Mouse (Mus musculus): ENCODE data around the gene Zc3hc1.
"Not testable (repeated sequence)": the region's sequence is repeated elsewhere in the genome, so short reads cannot be mapped to it uniquely, and the experiment has no call there.

The Zc3hc1 gene

DNA sequence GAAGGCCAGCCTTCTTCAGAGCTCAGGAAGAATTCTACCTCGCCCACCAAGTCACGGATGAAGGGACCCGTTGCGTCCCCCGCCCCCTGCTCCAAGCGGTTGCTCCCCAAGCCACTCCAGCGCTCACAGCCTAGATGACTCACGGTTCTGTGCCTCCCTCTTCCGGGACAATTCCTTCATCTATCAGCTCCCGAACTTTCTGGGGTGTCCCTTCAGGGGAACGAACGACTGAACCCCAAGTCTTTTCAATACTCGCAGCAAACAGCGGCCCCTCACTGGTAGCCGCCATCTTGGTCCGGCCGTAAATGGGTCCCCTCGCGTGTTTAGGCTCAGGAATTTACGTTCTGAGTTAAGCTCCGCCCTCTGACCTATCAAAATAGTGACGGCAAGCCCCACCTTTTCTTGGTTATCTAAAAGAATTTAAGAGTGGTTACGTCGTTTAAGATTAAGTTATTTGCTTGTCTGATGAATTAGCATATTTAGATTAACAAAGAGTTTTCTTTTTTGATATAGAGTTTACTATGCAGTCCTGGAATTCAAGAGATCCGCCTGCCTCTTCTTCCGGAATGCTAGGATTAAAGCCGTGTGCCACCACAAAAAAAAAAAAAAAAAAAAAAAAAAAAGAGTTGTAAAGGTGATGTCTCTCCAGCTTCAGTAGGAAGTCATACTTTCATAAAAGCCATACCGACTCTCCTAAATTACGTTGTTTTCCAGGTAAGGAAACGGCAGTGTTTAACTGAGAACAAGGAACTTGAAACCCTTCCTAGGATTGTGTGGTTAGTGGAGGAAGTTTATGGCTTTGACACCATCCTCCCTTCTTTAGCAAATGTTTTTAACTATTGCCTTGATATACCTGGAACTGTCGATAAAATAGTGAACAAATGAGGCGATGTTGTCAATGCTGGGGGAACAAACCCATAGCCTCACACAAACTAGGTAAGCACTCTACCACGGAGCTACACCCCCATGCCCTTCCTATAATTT lies at the start of gene Zc3hc1:
Gene Zc3hc1, minus strand, starts transcription at position 315 of the 984 bp plus-strand sequence.
- peak; percentile 72 for DNase-seq (ENCODE audit: low spot score)

- no peak for DNase-seq (ENCODE audit: low spot score)
Measured at GRCm38 (mm10) chr6:30439576-30439975, 48.7 kb upstream of the Zc3hc1 start.

DNA sequence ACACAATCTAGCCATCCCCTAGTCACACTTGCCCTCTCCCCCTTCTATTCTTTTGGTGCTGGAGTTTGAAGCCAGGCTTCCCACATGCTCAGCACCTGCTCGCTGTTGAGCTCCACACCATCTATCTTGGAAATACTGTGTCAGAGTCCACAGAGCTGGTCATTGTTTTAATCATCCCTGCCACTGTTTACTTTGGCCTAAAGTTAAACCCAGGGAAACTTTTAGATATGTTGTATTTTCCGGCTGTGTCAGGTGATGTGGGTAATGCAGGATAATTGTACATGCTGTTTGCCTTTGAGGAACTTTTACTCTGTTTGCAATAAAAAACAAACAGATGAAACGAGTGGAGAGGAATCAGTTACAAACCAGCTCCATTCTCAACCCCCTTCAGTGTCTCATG lies 46.2 kb upstream of the Zc3hc1 start:
- DNase-seq (ENCODE audit: low spot score), result no peak

DNA sequence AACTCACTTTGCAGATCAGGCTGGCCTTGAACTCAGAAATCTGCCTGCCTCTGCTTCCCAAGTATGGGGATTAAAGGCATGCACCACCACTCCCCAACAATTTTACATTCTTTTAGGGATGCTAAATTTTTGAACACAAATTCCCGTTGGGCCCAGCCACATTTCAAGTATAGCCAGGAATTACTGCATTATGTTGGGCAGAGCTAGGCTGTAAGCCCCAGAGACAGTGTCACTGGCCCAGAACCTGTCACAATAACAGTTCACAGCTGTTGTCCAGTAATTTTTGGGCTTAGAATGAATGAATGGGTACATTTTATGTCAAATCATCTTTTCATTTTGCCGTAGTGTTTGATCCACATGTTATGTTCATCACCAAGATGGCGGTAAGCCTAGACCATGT lies 45.6 kb upstream of the Zc3hc1 start:
- no peak for DNase-seq (ENCODE audit: low spot score)

DNA sequence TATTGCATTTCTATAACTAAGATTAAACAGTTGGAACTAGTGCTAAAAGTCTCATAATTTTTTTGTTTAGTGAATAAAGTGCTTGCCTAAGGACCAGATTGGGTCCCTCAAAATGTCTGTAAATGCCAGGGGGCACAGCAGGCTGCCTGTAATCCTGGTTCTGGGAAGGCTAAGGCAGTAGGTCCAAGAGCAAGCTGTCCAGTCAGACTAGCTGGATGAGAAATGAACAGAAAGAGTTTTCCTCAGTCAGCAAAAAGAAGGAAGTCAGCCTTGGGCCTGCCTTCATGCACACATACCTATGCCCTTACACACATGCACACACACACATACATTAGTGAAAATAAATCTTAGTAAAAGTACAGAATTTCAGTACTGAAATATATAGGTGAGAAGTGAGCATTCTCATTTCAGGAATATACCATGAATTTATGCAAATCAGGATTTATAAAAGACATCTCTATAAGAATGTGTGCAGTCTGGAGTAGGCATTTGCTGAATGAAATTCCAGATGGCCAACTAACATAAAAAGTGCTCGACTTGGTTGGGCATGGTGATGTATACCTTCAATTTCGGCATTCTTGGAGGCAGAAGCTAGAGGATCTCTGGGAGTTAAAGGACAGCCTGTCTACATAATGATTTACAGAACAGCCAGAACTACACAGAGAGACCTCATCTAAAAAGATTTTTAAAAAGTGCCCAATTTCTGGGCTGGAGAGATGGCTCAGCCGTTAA lies 41.8 kb upstream of the Zc3hc1 start:
- DNase-seq (ENCODE audit: low spot score), result no peak

GRCm38 (mm10) chr6:30416801-30417200 lies 26.0 kb upstream of the Zc3hc1 start:
- no peak for DNase-seq (ENCODE audit: low spot score)

DNA sequence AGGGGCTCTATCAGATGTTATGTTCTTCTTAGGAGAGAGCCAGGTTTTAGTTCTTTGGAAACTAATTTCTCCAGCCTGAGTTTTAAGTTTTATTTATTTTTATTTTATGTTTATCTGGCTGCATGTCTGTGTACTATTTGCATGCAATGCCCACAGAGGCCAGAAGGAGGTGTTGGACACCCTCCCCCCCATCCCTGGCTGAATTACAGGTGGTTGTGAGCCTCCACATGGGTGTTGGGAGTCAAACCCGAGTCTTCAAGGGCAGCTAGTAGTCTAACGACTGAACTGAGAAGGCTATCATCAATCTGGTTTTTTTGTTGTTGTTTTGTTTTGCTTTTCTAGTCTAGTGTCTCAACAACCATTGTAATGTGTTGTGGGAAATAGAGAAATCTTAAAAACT lies 25.3 kb upstream of the Zc3hc1 start:
- DNase-seq (ENCODE audit: low spot score), result no peak

- no peak for DNase-seq (ENCODE audit: low spot score)
Measured at GRCm38 (mm10) chr6:30411311-30411710, 20.5 kb upstream of the Zc3hc1 start.

DNA sequence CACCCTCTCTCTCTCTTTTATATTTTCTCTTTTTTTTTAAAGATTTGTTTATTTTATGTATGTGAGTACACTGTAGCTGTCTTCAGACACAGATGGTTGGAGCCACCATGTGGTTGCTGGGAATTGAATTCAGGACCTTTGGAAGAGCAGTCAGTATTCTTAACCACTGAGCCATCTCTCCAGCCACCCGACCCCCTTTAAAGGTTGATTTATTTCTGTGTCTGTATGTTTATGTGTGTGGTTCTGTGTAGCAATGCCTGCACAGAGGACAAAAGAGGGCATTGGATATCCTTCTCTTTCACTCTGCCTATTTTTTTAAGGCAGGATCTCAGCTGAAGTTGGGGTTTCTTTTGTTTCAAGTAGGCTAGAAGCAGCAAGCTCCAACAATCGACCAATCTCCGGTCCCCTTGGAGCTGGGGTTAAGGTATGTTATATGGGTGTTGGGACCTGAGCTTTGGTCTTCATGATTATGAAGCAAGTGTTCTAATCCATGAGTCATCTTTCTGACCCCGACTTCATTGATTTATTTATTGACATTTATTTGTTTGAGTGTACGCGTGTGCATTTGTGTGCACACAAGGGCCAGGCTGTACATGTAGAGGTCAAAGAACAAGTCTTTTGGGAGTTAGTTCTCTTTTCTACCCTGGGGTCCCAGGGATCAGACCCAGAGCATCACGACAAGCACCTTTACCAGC lies 18.7 kb upstream of the Zc3hc1 start:
- no peak for DNase-seq (ENCODE audit: low spot score)

- DNase-seq (ENCODE audit: low spot score), result no peak
Measured at GRCm38 (mm10) chr6:30408276-30408675, 17.4 kb upstream of the Zc3hc1 start.

DNA sequence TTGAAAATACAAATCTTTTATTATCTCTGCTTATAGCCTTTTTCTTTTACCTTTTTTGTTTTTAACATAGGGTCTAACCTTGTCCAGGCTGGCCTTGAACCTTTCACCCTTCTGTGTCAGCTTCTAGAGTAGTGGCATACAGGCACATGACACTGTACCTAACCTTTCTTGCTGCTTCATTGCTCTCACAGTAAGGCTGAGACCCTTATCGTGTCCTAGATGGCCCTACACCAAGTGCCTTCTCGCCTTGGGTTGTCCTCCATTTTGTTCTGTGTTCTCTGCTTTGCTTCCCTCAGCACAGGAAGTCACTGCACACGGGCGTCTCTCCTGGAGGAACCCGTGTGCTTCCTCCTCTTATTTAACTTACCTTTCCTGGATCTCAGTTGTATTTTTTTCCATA lies 13.8 kb upstream of the Zc3hc1 start:
- no peak for DNase-seq (ENCODE audit: low spot score)

DNA sequence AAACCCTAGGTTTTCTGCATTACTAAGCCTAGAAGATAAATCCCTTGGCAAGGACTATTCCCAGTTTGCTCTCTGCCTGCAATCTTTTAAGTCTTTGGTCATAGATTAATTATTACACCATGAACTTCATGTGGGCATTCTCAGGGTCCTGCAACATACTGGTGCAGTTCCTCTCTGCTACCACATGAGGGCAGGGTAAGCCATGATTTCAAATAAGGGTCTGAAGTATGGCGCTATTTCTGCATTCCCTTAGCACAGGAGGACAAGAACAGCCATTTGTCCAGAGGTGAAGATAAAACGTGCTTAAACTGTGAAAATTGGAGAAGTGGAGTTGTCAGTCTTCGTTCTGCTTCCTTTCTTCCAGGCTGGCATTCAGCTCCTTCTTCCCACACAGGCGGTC lies 12.6 kb upstream of the Zc3hc1 start:
- peak; percentile 30 for DNase-seq (ENCODE audit: low spot score)

DNA sequence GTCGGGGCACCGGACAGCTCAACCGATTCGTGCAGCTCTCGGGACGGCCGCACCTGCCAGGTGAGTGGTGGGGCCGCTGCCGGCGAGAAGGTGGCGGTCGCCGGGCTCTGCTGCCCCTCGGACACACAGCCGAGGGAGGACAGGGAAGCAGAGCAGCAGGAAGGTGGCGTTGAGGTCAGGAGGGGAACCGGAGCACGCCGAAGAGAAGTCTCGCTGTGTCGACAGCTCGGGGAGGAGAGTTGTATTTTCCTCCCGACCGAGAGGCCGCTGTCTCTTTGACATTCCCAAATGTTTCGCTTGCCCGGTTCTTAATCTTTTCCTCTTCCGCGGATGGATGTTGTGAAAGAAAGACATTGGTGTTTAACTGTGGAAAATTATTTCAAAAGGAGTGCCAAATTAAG lies 11.3 kb upstream of the Zc3hc1 start:
- no peak for DNase-seq (ENCODE audit: low spot score)

- peak; percentile 99 for DNase-seq (ENCODE audit: low spot score)
Measured at GRCm38 (mm10) chr6:30401308-30402015, 10.6 kb upstream of the Zc3hc1 start, which contains the start of gene Klhdc10. TSS of gene Klhdc10 (plus strand) at chr6:30401868.

DNA sequence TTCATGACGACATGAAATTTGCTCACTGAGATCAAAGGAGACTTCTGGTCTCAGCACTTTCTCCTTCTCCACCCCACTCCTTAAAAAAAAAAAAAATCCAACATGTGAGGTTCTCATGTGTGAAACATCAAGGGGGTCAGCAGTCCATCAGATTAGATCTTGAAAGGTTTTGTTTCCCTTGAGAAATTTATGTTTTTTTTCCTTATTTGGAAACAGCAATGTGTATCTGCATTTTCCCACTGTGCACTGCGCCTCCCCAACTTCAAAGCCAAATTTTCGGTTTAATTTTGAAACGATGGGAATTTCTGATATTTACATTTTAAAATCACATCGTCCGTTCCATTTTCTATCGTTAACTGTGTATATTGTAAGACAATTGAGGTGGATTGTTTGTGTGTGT lies 9.9 kb upstream of the Zc3hc1 start:
- DNase-seq (ENCODE audit: low spot score), result no peak

DNA sequence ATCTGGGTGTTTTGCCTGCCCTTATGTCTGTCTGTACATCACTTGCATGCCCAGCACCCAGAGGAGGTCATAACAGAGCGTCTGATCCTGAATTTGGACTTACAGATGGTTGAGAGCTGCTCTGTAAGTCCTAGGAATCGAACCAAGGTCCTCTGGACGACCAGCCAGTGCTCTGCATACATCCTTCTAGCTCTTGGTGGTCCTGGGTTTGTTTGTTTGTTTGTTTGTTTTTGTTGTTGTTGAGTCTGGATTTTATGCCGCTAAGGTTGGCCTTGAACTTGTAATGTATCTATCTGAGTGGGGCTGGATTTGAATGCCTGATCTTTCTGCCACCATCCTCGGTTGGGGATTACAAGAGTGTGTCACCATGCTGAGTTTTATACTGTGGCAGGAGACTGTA lies 9.3 kb upstream of the Zc3hc1 start:
- DNase-seq (ENCODE audit: low spot score), result no peak

GRCm38 (mm10) chr6:30391996-30392395 lies 1.2 kb upstream of the Zc3hc1 start:
- no peak for DNase-seq (ENCODE audit: low spot score)

GRCm38 (mm10) chr6:30390271-30390670 lies 557 bp downstream of the Zc3hc1 start:
- not testable (repeated sequence) for DNase-seq (ENCODE audit: low spot score)

DNA sequence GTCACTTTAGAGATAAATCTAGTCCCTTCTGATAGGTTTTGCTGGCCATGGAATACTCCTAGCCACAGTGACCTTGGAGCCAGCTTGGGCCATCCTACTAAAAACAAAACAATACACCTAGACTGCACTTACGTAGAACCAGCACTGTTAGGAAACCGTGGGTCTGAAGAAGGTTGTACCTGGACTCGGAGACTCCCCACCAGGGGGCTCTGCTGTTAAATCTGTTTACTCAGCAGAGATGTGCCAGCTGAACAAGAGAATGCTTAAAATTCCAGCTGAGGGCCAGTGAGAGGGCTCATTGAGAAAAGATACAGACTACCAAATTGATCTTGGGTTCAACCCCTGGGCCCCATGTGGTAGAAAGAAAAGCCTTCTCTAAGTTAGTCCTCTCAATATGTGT lies 9.7 kb downstream of the Zc3hc1 start:
- no peak for DNase-seq (ENCODE audit: low spot score)

GRCm38 (mm10) chr6:30375791-30376190 lies 15.0 kb downstream of the Zc3hc1 start:
- DNase-seq (ENCODE audit: low spot score), result no peak

DNA sequence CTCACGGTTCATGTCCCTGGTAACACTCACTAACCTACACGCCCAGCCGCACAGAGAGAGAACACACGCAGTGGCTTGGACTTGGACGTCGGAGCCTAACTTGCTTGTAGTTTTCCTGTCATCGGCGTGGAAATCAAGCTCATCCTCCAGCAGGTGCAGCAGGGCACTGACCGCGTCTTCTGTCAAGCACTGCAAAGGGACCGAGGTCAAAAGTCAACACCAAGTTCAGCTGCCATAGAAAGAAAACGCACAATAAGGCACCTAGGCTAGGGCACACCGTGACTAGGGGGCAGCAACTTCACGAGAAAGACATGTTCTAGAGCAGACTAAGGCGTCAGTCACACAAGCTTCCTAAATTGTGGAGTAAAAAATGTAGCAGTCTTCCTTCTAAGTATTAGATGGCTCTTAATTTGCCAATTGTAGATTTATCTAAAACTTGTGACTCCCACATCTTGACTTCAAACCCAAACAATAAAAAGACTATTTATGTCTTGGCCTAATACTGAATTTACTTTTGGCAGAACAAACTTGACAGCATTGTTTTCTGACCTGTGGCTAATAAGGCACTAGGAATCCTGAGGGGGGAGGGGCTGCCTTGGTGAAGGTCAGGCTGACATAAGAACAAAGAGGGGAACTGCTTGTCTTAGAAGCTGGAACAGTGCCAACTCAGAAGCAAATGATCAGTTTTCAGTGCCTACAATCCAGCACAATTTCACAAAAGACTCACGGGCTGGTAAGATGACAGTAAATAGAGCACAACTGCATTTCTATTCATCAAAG lies 15.9 kb downstream of the Zc3hc1 start:
- peak; percentile 64 for DNase-seq (ENCODE audit: low spot score)
